Mouse (Mus musculus) kidney, postnatal 10 days (tissue): ENCODE measurements around the gene Vps37b.

Experiments used
- DNase-seq: peaks from one replicate; pipeline ENCODE4 v3.0.0; 2021; ENCODE audit warnings: mixed read lengths

Vps37b gene

DNA sequence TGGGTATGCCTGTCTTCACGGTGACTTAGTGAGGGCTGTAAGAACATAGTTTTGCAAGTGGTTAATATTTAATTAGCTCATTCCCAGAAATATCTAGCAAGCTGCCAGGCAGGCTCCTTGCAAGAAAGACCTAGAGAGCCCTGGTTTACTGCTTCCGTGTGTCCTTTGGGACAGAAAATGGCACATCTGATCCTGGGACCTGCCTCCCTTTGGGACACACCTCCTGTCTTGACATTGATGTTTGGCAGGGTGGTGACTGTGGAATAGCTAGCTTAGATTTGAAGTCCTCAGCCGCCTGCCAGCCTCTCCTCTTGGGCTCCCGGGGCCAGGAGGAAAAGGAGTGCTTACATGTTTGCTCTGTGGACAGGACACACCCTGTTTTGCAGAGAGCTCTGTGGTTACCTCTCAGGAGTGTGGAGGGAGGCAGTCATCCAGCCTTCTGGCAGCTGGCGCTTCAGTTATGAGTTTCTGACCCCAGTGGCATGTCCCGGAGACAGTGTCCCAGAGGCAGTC is 56.3 kb downstream of the Vps37b start:
- DNase-seq = no peak

- DNase-seq = no peak
Observed at GRCm38 (mm10) chr5:123974616-123975111, 57.4 kb downstream of the Vps37b start.

DNA sequence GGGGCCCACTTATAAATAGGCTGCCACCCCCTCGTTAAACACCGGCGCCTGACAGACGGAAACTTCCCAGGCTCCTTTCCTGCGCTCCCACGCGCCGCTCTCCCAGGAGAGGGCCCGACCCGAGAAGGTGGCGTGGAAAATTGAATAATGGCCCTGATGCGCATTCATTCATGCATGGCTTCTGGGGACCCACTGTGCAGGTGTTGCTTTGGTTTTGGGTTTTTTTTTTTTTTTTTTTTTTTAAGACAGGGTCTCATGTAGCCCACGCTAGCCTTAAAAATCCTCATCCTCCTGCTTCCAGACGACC is 57.9 kb downstream of the Vps37b start:
- DNase-seq = no peak

GRCm38 (mm10) chr5:123973299-123974178 is 58.5 kb downstream of the Vps37b start, which contains the start of gene Hip1r:
Hip1r (plus strand) TSS chr5:123973628.
- DNase-seq = peak; percentile 93

GRCm38 (mm10) chr5:123972453-123972852 is 59.6 kb downstream of the Vps37b start:
- no peak for DNase-seq

DNA sequence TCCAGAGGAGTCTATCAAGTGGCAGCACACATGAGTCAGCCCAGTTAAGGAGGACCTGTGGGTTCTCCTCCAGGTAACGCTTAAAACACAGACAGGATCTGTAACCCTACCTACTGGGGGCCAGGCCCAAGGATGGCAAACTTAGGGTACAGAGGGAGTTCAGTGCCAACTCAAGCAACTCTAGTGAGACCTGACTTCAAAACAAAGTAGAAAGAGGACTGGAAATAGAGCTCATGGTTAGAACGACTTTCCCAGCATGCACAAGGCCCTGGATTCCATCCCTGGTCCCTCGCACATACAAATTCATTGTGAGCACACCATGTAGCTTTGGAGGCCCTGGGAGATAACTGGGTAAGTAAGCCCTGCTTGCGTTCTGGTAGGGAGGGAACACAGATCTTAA is 61.5 kb downstream of the Vps37b start:
- DNase-seq = no peak

GRCm38 (mm10) chr5:123969216-123969615 is 62.9 kb downstream of the Vps37b start:
- peak; percentile 61 for DNase-seq

DNA sequence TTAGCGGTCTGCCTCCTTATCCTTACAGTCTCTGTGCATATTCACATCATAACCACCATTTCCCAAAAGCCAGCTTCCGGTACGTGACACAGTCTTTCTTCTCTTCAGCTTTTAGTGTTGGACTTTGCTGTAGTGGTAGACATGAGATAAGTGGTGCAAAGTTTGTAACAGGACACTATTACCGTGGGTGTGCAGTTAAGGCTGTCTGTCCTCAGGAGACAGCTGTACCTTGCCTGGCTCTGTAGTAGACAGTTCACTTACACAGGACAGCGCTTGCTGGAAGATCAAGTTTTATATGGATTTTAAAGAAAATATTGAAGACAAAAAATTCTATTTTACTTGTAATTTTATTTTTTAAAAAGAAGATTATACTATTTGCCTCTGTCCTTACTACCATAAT is 63.6 kb downstream of the Vps37b start:
- no peak for DNase-seq

DNA sequence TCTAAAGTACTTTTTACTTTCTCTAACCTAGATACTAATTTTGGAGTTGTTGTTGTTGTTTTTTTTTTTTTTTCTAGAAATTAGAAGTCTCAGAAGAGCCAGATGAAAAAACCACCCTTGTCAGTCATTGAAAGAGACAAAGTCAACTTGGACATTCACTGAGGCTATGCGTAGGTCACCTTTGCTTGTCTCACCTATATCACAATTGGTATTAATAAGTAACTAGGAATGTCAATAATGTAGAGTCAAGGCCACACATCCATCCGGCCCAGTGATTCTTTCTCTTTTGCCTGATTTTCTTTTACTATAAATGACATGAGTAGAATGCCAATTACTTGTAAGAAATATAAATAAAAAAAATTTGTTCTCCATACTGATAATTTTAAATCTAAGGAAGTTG is 65.3 kb downstream of the Vps37b start:
- no peak for DNase-seq

GRCm38 (mm10) chr5:123964208-123964607 is 67.9 kb downstream of the Vps37b start:
- DNase-seq = no peak

- DNase-seq = no peak
Observed at GRCm38 (mm10) chr5:123961046-123961445, 71.0 kb downstream of the Vps37b start.

DNA sequence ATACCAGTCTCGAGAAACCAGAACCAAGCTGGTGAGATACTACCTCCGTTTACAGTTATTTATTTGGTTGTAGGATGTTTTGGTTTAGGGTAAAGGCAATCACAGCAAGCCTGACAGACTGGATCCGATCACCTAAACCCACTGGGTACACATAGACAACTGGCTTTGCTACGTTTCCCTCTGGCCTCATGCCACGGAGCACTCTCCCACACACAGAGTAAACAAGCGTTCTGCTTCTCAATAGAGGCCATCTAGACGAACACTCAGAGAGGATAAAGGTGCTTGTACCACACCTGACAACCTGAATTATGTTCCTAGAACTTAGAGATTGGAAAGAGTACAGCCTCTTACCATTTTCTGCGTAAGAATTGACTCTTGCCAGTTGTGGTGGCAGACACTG is 71.9 kb downstream of the Vps37b start:
- no peak for DNase-seq

- no peak for DNase-seq
Observed at GRCm38 (mm10) chr5:123959018-123959417, 73.1 kb downstream of the Vps37b start.

DNA sequence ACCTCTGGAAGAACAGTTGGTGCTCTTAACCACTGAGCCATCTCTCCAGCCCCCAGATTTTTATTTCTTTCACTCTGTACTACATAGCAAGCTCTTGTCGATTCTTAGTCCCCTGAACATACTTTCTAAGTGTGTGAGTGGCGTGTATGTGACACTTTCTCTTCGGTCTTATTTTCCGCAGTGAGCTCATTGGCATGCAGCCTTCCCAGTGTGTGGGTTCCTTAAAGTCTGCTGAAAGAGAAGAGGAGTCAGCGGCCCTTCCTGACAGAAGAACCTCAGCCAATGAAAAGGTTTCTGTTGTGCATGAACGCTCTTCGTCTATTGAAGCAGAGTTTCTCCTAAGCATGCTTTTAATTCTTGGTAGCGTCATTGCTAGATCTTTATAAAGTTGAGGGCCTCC is 74.9 kb downstream of the Vps37b start:
- no peak for DNase-seq
